Mouse (Mus musculus) liver, embryonic 14.5 days (tissue): Measurements from ENCODE around the gene Kank4.

Source experiments
- CTCF ChIP-seq: IDR thresholded peaks from 2 replicates; pipeline ENCODE4 v1.5.1; 2016; ENCODE audit warnings: antibody characterized with exemption, low read depth, control low read depth
- EP300 ChIP-seq: IDR thresholded peaks from 2 replicates; pipeline ENCODE4 v1.6.1; 2016; ENCODE audit warnings: antibody characterized with exemption, low read depth

DNA sequence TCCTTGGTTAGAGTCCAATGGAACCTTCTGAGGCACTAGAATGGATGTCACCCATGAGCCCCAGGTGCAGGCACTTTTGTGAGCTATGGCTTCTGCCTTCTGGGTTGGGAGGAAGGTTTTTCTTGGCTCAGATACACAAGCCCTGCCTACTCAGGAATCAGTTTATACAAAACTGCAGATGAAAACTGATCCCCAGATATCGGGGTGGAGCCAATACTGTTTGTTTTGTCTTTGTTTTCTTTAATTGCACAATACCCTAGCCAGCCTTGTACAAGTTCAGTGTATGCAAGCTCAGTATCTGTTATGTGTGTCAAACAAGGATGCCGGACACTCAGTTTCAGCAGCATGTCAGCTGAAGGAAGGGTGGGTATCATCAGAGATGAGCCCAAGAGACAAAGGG lies 22.1 kb downstream of the Kank4 start:
- TF ChIP-seq CTCF (no peak), EP300 (no peak)
